Mouse (Mus musculus): ENCODE data around the gene Hoxa2.

Hoxa2 gene

GRCm38 (mm10) chr6:52167176-52167575 is 2.5 kb upstream of the Hoxa2 start:
- TF ChIP-seq GATA4 (IDR thresholded peaks at IDR 0.05; ENCODE audit: insufficient replicate concordance, low read length), result no peak

GRCm38 (mm10) chr6:52166431-52167077 is 1.9 kb upstream of the Hoxa2 start:
- no peak for TF ChIP-seq GATA4 (IDR thresholded peaks at IDR 0.05; ENCODE audit: insufficient replicate concordance, low read length)

- TF ChIP-seq GATA4 (IDR thresholded peaks at IDR 0.05; ENCODE audit: insufficient replicate concordance, low read length), result no peak
These were observed 1.1 kb upstream of the Hoxa2 start for GRCm38 (mm10) chr6:52165441-52166370.

- TF ChIP-seq GATA4 (IDR thresholded peaks at IDR 0.05; ENCODE audit: insufficient replicate concordance, low read length), result no peak
These were observed 493 bp downstream of the Hoxa2 start for GRCm38 (mm10) chr6:52164051-52164625.

- TF ChIP-seq GATA4 (IDR thresholded peaks at IDR 0.05; ENCODE audit: insufficient replicate concordance, low read length), result no peak
These were observed 1.1 kb downstream of the Hoxa2 start for GRCm38 (mm10) chr6:52163366-52164031.

- TF ChIP-seq GATA4 (IDR thresholded peaks at IDR 0.05; ENCODE audit: insufficient replicate concordance, low read length), result no peak
These were observed 1.8 kb downstream of the Hoxa2 start for GRCm38 (mm10) chr6:52162611-52163365.

GRCm38 (mm10) chr6:52162093-52162380 is 2.6 kb downstream of the Hoxa2 start:
- no peak for TF ChIP-seq GATA4 (IDR thresholded peaks at IDR 0.05; ENCODE audit: insufficient replicate concordance, low read length)

- no peak for TF ChIP-seq GATA4 (IDR thresholded peaks at IDR 0.05; ENCODE audit: insufficient replicate concordance, low read length)
These were observed 3.1 kb downstream of the Hoxa2 start for GRCm38 (mm10) chr6:52161336-52162092.

GRCm38 (mm10) chr6:52160511-52161335 is 3.9 kb downstream of the Hoxa2 start:
- no peak for TF ChIP-seq GATA4 (IDR thresholded peaks at IDR 0.05; ENCODE audit: insufficient replicate concordance, low read length)

GRCm38 (mm10) chr6:52159979-52160378 is 4.7 kb downstream of the Hoxa2 start:
- TF ChIP-seq GATA4 (IDR thresholded peaks at IDR 0.05; ENCODE audit: insufficient replicate concordance, low read length), result no peak

GRCm38 (mm10) chr6:52159164-52159761 is 5.4 kb downstream of the Hoxa2 start:
- no peak for TF ChIP-seq GATA4 (IDR thresholded peaks at IDR 0.05; ENCODE audit: insufficient replicate concordance, low read length)

- no peak; the same call in 1 of the 2 replicates for TF ChIP-seq GATA4 (IDR thresholded peaks at IDR 0.05; ENCODE audit: insufficient replicate concordance, low read length)
These were observed 6.2 kb downstream of the Hoxa2 start, which contains the start of gene Hoxa1 for GRCm38 (mm10) chr6:52158276-52159051. Hoxa1 (minus strand) TSS chr6:52158317.

All from liver, adult (tissue).